Mouse (Mus musculus) spleen, postnatal 10 days (tissue): ENCODE data around the gene Kank1.

Source experiments
- DNase-seq, 2 experiments: peaks; one replicate each; pipeline ENCODE4 v3.0.0; 2021 to 2022; ENCODE audit warnings: low spot score in 2 of 2

The Kank1 gene

GRCm38 (mm10) chr19:25236596-25237491, at the start of gene Kank1:
Gene Kank1, plus strand, starts transcription at chr19:25236975.
- peak; percentile 8 to 41 for DNase-seq

GRCm38 (mm10) chr19:25187681-25188080, 49.1 kb upstream of the Kank1 start:
- DNase-seq = no peak

- DNase-seq = no peak
Observed at GRCm38 (mm10) chr19:25193751-25194150, 43.0 kb upstream of the Kank1 start.

- no peak for DNase-seq
Observed at GRCm38 (mm10) chr19:25200081-25200860, 36.5 kb upstream of the Kank1 start.

GRCm38 (mm10) chr19:25203077-25203476, 33.7 kb upstream of the Kank1 start:
- DNase-seq = no peak

- no peak for DNase-seq
Observed at GRCm38 (mm10) chr19:25206969-25207368, 29.8 kb upstream of the Kank1 start.

- DNase-seq = no peak
Observed at GRCm38 (mm10) chr19:25207731-25208361, 28.9 kb upstream of the Kank1 start.

GRCm38 (mm10) chr19:25208596-25209110, 28.1 kb upstream of the Kank1 start:
- DNase-seq = no peak

- DNase-seq = no peak
Observed at GRCm38 (mm10) chr19:25220611-25221010, 16.2 kb upstream of the Kank1 start.

- DNase-seq = no peak
Observed at GRCm38 (mm10) chr19:25221964-25222640, 14.7 kb upstream of the Kank1 start.

GRCm38 (mm10) chr19:25230058-25230974, 6.5 kb upstream of the Kank1 start:
- no peak for DNase-seq

- DNase-seq = no peak
Observed at GRCm38 (mm10) chr19:25230975-25231334, 5.8 kb upstream of the Kank1 start.

GRCm38 (mm10) chr19:25232032-25232431, 4.7 kb upstream of the Kank1 start:
- DNase-seq = no peak

GRCm38 (mm10) chr19:25237492-25238040, 791 bp downstream of the Kank1 start:
- peak in 1 of 2 experiments; percentile 18 for DNase-seq

GRCm38 (mm10) chr19:25238121-25238520, 1.3 kb downstream of the Kank1 start:
- no peak for DNase-seq

GRCm38 (mm10) chr19:25243566-25243965, 6.8 kb downstream of the Kank1 start:
- DNase-seq = no peak

GRCm38 (mm10) chr19:25246062-25246461, 9.3 kb downstream of the Kank1 start:
- DNase-seq = no peak

GRCm38 (mm10) chr19:25247858-25248552, 11.2 kb downstream of the Kank1 start:
- no peak for DNase-seq

- no peak for DNase-seq
Observed at GRCm38 (mm10) chr19:25249230-25249629, 12.5 kb downstream of the Kank1 start.
